Mouse (Mus musculus) neural tube, embryonic 14.5 days (tissue): Measurements from ENCODE around the gene Lsp1. TPM values are rescaled to one million over a fixed set of nuclear protein-coding genes. Genes with fewer than 3 reads are reported as not detected.
A peak's percentile ranks its signal among the peaks of the same experiment; 100 is the strongest.

Experiments used
- ATAC-seq: fragments of 200-750 bp; cut with Nextera tagmentation; 2 replicates; pipeline ENCODE4 v1.8.0; 2017; ENCODE audit warnings: low read depth, mild to moderate bottlenecking, moderate TSS enrichment, moderate library complexity
- H3K27ac ChIP-seq: fragments of 300-500 bp; sonication (generic); 2 replicates; pipeline ENCODE4 v1.5.1; 2014; ENCODE audit warnings: low read depth, mild to moderate bottlenecking, control low read depth, low read length, moderate library complexity, mixed read lengths
- H3K27me3 ChIP-seq: fragments of 300-500 bp; sonication (generic); 2 replicates; pipeline ENCODE4 v1.6.1; 2014; ENCODE audit warnings: low read length; ENCODE audit not compliant: control insufficient read depth, insufficient read depth
- H3K36me3 ChIP-seq: fragments of 300-500 bp; sonication (generic); 2 replicates; pipeline ENCODE4 v1.6.1; 2014; ENCODE audit warnings: low read length, mixed read lengths; ENCODE audit not compliant: control insufficient read depth, insufficient read depth
- H3K4me1 ChIP-seq: fragments of 300-500 bp; sonication (generic); 2 replicates; pipeline ENCODE4 v1.6.1; 2014; ENCODE audit warnings: low read length; ENCODE audit not compliant: control insufficient read depth, insufficient read depth
- H3K4me2 ChIP-seq: fragments of 300-500 bp; sonication (generic); 2 replicates; pipeline ENCODE4 v1.6.1; 2014; ENCODE audit warnings: mild to moderate bottlenecking, low read depth, low read length, control low read depth
- H3K4me3 ChIP-seq: fragments of 300-500 bp; sonication (generic); 2 replicates; pipeline ENCODE4 v1.5.1; 2014; ENCODE audit warnings: low read depth, low read length, control low read depth, mixed read lengths
- H3K9ac ChIP-seq: fragments of 300-500 bp; sonication (generic); replicated peaks from 2 replicates; pipeline ENCODE4 v1.6.1; 2014; ENCODE audit warnings: low read depth, mild to moderate bottlenecking, control low read depth, low read length, mixed read lengths
- H3K9me3 ChIP-seq: fragments of 300-500 bp; sonication (generic); 2 replicates; pipeline ENCODE4 v1.6.1; 2016; ENCODE audit warnings: low read length; ENCODE audit not compliant: control insufficient read depth
- WGBS: fragments of 180-500 bp; shearing (Covaris S2); extraction: QIAGEN DNeasy Blood & Tissue Kit; methylation state at CpG from one replicate; pipeline ENCODE4 v1.1.7; 2014; 5-methylcytosine and 5-hydroxymethylcytosine counted together
- polyA plus RNA-seq: library from polyadenylated mRNA; unstranded; fragments of >200 nt; fragmentation: Nextera tagmentation; extraction: Ambion mirVana; gene quantifications from 2 replicates; pipeline ENCODE4 v1.2.1, GENCODE M21; 2014

The Lsp1 gene
- polyA plus RNA-seq, 1 experiment from 2014 or later, result 3.9 TPM

DNA sequence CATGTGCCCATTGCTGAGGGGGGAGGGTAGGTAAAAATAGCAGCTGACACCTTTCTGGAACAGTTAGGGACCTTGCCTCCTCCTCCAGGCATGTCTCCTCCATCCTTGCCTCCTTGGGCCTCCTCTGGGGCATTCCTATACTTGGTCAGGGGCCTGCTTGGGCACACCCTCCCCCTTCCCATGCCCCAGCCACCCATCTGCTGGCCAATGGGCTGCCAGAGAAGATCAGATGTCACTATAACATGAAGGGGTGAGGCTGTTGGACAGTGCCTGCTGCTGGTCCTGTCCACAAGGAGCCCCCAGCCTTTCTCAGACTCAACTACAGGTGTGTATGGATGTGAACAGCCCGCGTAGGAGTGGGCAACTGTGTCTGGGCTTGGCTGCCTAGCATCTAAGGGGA is 38.0 kb downstream of the Lsp1 start, which contains the start of gene Tnnt3:
Tnnt3 (plus strand) TSS at position 262 of the 400 bp plus-strand sequence.
- ATAC-seq, result no peak
- no peak within 1 kb of the TSS for H3K4me2 ChIP-seq
- no peak within 1 kb of the TSS for H3K27ac ChIP-seq
- H3K27me3 ChIP-seq, result no peaks in the 10 kb centered on the region
- no peaks in the 10 kb centered on the region for H3K36me3 ChIP-seq
- H3K9ac ChIP-seq, result no peak within 1 kb of the TSS
- WGBS, result 82% methylated on average over 2 of the region's 2 CpGs
- no peak within 1 kb of the TSS for H3K4me3 ChIP-seq
- H3K4me1 ChIP-seq, result no peaks in the 10 kb centered on the region
- no peaks in the 10 kb centered on the region for H3K9me3 ChIP-seq

DNA sequence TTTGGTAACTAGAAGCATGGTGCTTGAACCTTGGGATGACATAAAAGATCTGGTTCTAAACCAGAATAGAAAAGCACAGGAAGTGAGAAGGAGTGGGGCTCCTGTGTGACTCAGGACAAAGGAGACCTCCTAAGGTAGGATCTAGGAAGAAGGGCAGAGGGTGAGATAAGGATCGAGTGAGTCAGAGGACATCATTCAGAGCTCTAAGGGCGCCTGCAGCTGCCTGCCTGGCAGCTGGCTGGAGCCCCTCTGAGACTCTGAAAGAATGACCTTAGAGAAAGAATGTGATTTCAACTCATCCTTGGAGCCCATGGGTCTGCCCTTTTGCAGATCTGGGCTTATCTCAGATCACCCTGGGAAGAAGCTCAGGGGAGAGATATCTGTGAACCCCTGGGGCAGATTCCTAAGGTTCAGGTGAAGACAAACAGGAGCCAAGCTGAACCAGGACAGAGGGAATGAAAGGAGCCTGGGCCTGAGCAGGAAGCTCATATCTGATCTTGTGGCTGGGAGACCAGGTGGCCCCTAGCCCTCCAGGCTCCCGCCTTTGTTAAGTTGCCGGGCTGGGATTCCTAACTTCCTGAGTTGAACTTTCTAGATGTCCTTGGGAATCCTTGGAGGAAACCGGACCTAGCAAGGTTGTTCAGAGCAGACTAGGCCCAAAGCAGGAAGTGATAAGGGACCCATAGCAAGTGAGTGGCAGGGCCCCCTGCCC is 38.6 kb downstream of the Lsp1 start:
- Histone ChIP-seq H3K9ac (no peak overlapping the region), H3K4me3 (no peak overlapping the region), H3K4me1 (no peaks in the 10 kb centered on the region), H3K36me3 (no peaks in the 10 kb centered on the region), H3K27me3 (no peaks in the 10 kb centered on the region), H3K9me3 (no peaks in the 10 kb centered on the region), H3K4me2 (no peak overlapping the region), H3K27ac (no peak overlapping the region)
- ATAC-seq, result no peak
- 78% methylated on average over 5 of the region's 5 CpGs for WGBS

DNA sequence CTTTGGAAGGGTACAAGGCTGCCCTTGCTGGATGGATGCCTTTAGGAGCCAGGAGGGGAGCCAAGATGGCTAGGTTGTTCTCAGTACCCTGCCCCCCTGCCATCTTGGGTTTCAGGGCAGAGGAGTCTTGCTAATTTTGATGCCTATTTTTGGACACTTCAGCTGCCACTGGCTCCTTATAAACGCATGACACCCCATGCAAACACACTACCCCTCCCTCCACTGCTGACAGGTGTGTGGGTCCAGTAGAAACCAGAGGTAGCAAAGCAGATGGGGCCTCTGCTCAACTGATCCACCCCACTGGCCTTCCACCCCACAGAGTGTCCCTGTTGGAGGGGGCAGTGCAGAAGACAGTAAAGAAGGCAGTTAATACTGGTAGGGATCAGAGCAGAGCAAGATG is 39.4 kb downstream of the Lsp1 start:
- Histone ChIP-seq H3K4me2 (no peak overlapping the region), H3K27me3 (no peaks in the 10 kb centered on the region), H3K4me1 (no peaks in the 10 kb centered on the region), H3K36me3 (no peaks in the 10 kb centered on the region), H3K9ac (no peak overlapping the region), H3K4me3 (no peak overlapping the region), H3K9me3 (no peaks in the 10 kb centered on the region), H3K27ac (no peak overlapping the region)
- WGBS, result 96% methylated on average over 1 of the region's 1 CpGs
- no peak for ATAC-seq

GRCm38 (mm10) chr7:142503206-142503605 is 42.6 kb downstream of the Lsp1 start:
- no peaks in the 10 kb centered on the region for H3K9me3 ChIP-seq
- no peak for ATAC-seq

GRCm38 (mm10) chr7:142505942-142506341 is 45.3 kb downstream of the Lsp1 start:
- Histone ChIP-seq H3K4me2 (no peak overlapping the region), H3K27ac (no peak overlapping the region), H3K4me3 (no peak overlapping the region), H3K9ac (no peak overlapping the region), H3K9me3 (no peaks in the 10 kb centered on the region), H3K27me3 (no peaks in the 10 kb centered on the region), H3K36me3 (no peaks in the 10 kb centered on the region), H3K4me1 (0 out of 2 replicates have a peak, but pooled peaks cover 4% of the 10 kb centered on the region)
- WGBS, result 28% methylated on average over 2 of the region's 2 CpGs
- no peak for ATAC-seq

More at GRCm38 (mm10) chr7:142503206-142503605, 42.6 kb downstream of the Lsp1 start:
- Histone ChIP-seq H3K9ac (no peak overlapping the region), H3K27me3 (no peaks in the 10 kb centered on the region), H3K4me2 (no peak overlapping the region), H3K36me3 (no peaks in the 10 kb centered on the region), H3K27ac (no peak overlapping the region), H3K4me1 (0 out of 2 replicates have a peak, but pooled peaks cover 4% of the 10 kb centered on the region), H3K4me3 (no peak overlapping the region)
- WGBS, result 85% methylated on average over 4 of the region's 4 CpGs

DNA sequence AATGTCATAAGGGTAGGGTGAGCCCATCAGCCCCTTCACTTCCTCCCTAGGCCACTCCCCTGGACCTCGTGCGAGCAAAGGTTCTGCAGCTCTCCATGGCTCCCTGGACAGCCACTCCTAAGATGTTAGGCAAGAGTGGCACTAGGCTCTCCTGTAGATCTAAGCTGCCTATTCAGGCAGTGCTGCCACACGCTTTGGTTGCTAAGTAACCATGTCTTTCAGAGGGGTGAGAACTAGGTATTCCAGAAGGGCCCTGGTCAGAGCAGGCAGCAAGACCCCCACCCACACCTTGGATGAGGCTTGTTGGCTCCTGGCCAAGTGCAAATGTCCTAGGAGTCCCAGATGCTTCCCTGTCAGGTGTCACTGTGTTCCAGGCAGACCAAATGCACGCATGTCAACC is 45.9 kb downstream of the Lsp1 start:
- 40% methylated on average over 4 of the region's 4 CpGs for WGBS

GRCm38 (mm10) chr7:142507453-142507852 is 46.8 kb downstream of the Lsp1 start:
- ATAC-seq, result no peak
- H3K4me1 ChIP-seq, result 0 out of 2 replicates have a peak, but pooled peaks cover 4% of the 10 kb centered on the region
- 95% methylated on average over 9 of the region's 9 CpGs for WGBS
- H3K9ac ChIP-seq, result no peak overlapping the region
- H3K4me2 ChIP-seq, result no peak overlapping the region
- H3K27ac ChIP-seq, result no peak overlapping the region
- H3K9me3 ChIP-seq, result no peaks in the 10 kb centered on the region
- H3K4me3 ChIP-seq, result no peak overlapping the region
- no peaks in the 10 kb centered on the region for H3K36me3 ChIP-seq
- H3K27me3 ChIP-seq, result no peaks in the 10 kb centered on the region

More for the DNA sequence above, 45.9 kb downstream of the Lsp1 start:
- H3K9me3 ChIP-seq, result no peaks in the 10 kb centered on the region
- H3K4me3 ChIP-seq, result no peak overlapping the region
- H3K4me1 ChIP-seq, result 0 out of 2 replicates have a peak, but pooled peaks cover 4% of the 10 kb centered on the region
- H3K27ac ChIP-seq, result no peak overlapping the region
- no peak for ATAC-seq
- H3K9ac ChIP-seq, result no peak overlapping the region
- no peak overlapping the region for H3K4me2 ChIP-seq
- no peaks in the 10 kb centered on the region for H3K27me3 ChIP-seq
- H3K36me3 ChIP-seq, result no peaks in the 10 kb centered on the region

GRCm38 (mm10) chr7:142509518-142509917 is 48.9 kb downstream of the Lsp1 start:
- H3K27me3 ChIP-seq, result no peaks in the 10 kb centered on the region
- ATAC-seq, result no peak
- no peak overlapping the region for H3K4me2 ChIP-seq
- H3K4me3 ChIP-seq, result no peak overlapping the region
- 0 out of 2 replicates have a peak, but pooled peaks cover 4% of the 10 kb centered on the region for H3K4me1 ChIP-seq
- no peaks in the 10 kb centered on the region for H3K9me3 ChIP-seq
- H3K27ac ChIP-seq, result no peak overlapping the region; the same call in 1 of the 2 replicates
- H3K36me3 ChIP-seq, result no peaks in the 10 kb centered on the region
- 6% methylated on average over 14 of the region's 14 CpGs for WGBS
- no peak overlapping the region for H3K9ac ChIP-seq

- 0 out of 2 replicates have a peak, but pooled peaks cover 4% of the 10 kb centered on the region for H3K4me1 ChIP-seq
- WGBS, result 9% methylated on average over 12 of the region's 12 CpGs
- H3K9ac ChIP-seq, result no peak overlapping the region
- no peaks in the 10 kb centered on the region for H3K27me3 ChIP-seq
- H3K36me3 ChIP-seq, result no peaks in the 10 kb centered on the region
- no peaks in the 10 kb centered on the region for H3K9me3 ChIP-seq
- peak overlapping the region; percentile 45; the same call in 1 of the 2 replicates for H3K27ac ChIP-seq
- ATAC-seq, result no peak
- no peak overlapping the region for H3K4me3 ChIP-seq
- no peak overlapping the region for H3K4me2 ChIP-seq
Measured at GRCm38 (mm10) chr7:142510021-142510777, 49.6 kb downstream of the Lsp1 start.
